Mouse (Mus musculus): ENCODE results near the gene Zfp217. TPM values are rescaled to one million over a fixed set of nuclear protein-coding genes. Genes with fewer than 3 reads are reported as not detected.

The Zfp217 gene
- total RNA-seq, 2 experiments from 2014 or later, result 75.7 to 169 TPM

DNA sequence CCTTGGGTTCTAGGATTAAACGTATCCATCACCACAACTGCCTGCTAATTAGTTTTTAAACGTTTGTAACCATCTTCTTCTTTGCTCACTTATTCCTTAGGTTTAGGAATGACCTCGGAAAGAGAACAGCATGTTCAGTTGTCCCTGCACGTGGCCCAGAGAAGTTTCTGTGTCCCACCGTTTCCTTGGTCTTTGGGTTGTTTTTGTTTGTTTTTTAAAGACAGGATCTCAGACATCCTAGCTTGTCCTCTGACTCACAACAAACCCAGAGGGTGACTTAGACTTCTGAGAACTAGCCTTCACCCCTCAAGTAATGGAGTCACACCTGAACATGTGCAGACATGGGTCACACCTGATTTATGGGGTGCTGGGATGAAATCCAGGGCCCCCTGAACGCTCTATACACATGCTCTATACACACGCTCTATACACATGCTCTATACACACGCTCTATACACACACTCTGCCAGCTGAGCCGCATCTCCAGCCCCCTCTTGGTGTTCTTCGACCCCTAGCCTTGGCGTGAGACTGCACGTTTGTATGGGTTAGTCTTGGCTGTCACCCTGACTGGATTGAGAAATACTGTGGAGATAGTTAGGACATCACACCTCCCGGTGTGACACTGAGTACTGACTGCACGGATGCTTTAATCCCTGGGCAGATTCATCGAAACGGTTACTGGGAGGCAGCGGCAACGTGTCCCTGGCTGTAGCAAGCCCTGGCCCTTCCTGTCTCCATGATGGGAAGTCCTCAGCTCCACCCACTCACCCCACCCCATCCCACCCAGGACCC lies 16.0 kb upstream of the Zfp217 start:
- ATAC-seq (replicated peaks; ENCODE audit: low FRiP score, poor library complexity, severe bottlenecking), result no peak

DNA sequence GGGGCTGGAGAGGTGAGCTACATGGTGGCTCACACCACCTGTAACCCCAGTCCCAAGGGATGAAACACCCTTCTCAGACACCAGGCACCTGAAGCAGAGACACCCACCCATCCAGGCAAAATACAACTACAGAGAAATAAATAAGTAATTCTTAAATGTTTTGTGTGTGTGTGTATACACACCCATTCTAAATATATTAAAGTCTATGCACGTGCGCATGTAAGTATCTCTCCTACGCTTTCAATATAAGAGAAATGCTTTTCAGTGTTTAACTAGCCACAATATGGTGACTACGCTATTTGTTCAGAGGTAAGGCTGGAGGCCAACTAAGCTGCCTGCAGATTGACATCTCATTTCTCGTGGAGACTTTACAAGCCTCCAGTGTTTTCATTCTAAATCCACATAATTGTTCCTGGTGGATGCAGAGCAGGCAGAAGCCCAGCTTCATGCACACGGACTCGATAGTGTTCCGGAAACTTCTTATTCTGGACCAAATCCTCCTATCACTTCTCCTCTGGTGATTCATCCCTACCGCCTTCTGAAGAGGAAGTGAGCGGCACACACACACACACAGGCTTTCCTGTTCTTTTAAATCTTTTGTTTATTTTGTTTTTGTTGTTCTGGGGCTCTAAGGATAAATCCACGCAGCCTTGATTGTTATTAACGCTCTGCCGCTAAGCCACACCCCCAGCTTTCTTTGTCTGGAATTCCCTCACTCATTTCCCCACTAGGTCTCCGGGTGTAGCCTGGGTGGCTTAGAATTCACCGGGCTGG lies 12.1 kb upstream of the Zfp217 start:
- no peak for ATAC-seq (replicated peaks; ENCODE audit: low FRiP score, poor library complexity, severe bottlenecking)

DNA sequence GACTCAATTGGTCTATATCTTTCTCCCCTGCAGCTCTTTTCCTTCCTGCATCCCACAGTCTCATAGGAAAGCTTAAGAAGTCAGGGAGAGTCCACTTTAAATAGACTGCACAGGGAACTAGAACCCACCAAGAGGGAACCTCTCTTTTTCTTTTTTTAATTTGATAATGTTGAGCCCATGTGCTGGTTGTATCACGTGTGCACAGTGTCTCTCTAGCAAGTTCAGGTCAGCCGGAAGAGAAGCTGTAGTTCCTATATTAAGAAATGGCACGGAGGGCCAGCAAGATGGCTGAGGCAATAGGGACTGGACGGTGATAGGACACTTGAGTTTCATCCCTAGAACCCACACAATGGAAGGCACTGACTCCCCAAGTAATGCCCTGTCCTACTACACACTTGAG lies 11.1 kb upstream of the Zfp217 start:
- ATAC-seq (replicated peaks; ENCODE audit: low FRiP score, poor library complexity, severe bottlenecking), result no peak

DNA sequence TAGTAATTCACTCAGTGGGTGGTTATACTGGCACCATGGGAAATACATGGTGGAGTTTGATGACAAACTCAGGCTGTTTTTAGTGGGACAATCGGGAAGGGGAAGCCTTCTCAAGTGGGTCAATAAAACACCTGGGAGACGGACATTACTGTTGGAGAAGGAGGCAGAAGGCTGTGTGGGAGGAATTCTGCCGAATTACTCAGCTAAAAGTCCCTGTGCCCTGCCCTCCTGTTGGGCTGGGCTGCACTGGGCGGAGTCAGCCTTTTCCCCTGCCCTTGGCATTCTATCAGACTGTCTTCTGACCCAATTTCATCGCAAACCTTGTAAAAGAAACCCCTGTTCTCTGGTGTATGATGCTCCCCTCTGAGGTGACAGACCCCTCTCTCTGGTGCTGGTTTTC lies 10.3 kb upstream of the Zfp217 start:
- ATAC-seq (replicated peaks; ENCODE audit: low FRiP score, poor library complexity, severe bottlenecking), result peak; percentile 85

DNA sequence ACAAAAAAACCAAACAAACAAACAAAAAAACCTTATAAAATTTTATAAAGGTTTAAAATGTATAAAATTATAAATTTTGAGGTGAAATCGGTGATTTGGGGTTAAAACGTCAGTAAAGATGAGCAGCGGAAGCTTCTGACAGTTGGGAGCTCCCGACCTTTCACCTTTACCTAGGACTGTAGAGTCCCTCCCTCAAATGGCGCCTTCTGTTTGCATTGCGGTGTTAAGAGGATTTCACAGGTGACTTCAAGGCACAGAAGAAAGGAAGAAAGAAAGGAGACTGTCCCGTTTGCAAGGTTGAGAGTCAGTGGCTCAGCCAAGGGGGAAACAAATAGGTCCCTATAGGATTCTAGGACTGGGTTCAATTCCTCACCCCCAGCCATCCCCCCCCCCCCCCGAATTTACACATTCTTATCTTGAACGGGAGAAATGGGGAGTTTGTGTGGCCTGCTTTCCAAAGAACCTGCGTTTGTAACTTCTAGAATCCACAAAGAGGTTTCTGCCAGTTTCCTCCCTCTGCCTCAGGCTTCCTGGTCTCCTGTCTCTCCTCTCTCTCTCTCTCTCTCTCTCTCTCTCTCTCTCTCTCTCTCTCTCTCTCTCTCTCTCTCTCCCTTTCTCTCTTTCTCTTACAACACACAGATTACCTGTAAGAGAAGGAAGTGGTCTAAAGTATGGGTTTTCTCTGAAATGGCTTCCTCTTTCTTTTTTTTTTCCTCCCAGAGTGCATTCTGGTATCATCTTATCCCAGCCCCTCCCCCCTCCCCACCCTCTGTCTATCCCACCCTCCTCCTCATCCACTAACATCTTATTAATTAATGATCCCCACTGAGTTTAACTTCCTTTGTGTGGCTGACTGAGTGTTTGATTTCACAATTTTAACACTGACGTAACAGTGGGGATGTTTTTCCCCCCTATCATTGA lies 9.6 kb upstream of the Zfp217 start:
- no peak for ATAC-seq (replicated peaks; ENCODE audit: low FRiP score, poor library complexity, severe bottlenecking)

DNA sequence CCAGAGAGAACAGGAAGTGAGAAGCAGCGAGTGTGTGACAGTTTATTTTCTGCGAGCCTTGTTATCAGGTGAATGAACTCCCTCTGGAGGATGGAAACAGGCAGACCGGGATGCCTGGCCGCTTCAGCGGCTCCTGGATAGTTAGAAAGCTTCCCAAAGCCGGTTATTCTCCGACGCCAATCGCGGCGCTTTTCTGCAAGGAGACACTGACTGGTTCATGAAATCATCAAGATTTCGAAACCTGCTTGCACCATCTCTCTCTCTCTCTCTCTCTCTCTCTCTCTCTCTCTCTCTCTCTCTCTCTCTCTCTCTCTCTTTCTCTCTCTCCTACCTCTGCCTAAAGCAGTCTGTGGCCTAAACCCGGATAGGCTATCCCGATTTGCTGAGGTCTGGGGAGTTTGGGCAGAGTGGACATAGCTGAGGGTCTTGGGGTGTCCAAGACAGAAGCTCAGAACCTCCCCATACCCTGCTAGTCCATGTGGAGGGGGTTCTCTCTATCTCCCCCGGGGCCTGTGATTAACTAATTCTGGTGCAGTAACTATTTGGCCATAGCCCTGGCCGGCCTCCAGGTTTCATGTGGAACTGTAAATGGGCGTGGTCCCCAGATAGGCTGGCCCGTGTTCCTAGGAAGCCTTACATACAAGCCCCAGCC lies 7.3 kb upstream of the Zfp217 start:
- peak; percentile 56 for ATAC-seq (replicated peaks; ENCODE audit: low FRiP score, poor library complexity, severe bottlenecking)

DNA sequence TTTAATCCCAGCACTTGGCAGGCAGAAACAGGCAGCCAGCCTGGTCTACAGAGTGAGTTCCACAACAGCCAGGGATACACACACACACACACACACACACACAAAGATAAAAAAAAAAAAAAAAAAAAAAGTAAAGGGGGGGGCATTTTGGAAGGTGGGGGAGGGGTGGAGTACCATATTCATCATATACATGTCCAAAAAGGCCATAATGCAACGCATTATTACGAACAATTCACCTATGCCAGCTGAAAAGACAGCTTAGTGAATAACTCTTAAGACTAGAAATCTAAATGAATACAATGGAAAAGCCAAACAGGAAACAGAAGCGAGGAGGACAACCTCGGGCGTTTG lies 6.8 kb upstream of the Zfp217 start:
- no peak for ATAC-seq (replicated peaks; ENCODE audit: low FRiP score, poor library complexity, severe bottlenecking)

DNA sequence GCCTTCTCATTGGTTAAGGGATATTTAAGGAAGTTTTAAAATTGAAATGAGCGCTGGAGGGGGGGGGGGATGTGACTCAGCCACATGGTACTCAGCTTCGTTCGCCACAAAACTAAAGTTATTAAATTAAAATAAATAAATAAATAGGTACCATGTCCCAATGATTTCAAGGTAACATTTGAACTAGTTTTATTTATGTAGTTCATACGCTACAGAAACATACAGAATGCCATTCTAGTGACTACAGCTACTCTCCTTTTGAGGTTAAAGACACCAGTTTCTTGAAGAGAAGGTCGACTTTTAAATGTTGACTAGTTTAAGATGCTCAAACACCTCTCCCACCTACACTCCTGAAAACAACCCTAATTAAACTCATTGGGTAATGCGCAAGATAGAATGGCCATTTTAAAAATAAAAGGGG lies 6.4 kb upstream of the Zfp217 start:
- ATAC-seq (replicated peaks; ENCODE audit: low FRiP score, poor library complexity, severe bottlenecking), result no peak

DNA sequence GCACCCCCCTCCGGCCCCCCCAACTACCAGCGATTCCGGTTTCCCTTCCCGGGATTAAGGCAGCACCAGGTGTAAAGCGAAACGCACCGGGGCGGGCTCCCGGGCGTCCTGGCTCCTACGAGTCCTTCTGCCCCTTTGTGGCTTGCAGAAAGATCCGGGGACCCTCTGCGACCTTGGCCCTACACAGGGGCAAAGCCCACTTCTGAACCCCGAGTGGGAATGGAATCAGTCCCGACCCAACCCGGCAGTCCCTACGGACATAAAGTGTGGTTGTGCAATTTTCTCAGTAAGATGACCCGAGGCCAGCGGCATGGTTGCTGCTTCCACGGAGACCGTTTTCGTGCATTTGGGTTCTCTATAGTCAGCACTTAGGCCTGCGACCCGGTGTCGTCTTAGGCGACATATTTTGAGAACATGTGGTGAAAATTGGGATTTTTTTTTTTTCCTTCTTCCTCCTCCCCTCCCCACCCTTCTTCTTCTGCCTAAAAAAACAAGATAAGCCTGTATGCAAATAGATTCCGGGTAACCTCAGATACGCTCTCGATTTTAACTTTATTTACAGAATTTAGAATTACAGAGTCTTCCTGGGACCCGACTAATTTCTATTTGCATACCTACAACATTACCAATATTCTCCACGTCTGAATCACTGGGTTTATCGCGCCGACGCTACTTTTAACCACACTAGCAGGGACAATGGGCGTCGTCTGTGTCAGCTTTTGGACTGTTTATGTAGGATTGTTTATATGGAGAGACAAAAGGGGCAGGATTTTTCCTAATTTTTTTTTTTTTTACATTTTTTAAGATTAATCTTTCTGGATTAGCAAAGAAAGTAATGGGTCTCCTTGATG lies 5.7 kb upstream of the Zfp217 start:
- ATAC-seq (replicated peaks; ENCODE audit: low FRiP score, poor library complexity, severe bottlenecking), result peak; percentile 30

DNA sequence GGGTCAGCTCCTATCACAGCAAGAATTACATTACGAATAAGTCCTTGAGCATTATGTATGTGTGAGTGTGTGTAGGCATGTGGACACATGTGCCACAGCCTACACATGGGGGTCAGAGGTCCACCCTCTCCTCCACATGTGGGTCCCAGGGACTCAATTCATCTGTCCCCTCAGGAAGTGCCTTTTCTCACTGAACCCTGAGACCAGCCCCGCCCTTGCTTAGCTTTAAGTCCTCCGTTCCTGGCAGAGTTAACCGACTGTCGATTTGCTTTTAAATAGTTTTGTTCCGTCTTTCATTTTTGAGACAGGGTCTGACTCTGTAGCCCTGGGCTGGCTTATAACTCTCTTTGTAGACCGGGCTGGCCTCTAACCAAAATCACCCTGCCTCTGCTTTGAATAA lies 5.0 kb upstream of the Zfp217 start:
- ATAC-seq (replicated peaks; ENCODE audit: low FRiP score, poor library complexity, severe bottlenecking), result 0 out of 2 replicates have a peak, but pooled peaks have one; percentile 22

DNA sequence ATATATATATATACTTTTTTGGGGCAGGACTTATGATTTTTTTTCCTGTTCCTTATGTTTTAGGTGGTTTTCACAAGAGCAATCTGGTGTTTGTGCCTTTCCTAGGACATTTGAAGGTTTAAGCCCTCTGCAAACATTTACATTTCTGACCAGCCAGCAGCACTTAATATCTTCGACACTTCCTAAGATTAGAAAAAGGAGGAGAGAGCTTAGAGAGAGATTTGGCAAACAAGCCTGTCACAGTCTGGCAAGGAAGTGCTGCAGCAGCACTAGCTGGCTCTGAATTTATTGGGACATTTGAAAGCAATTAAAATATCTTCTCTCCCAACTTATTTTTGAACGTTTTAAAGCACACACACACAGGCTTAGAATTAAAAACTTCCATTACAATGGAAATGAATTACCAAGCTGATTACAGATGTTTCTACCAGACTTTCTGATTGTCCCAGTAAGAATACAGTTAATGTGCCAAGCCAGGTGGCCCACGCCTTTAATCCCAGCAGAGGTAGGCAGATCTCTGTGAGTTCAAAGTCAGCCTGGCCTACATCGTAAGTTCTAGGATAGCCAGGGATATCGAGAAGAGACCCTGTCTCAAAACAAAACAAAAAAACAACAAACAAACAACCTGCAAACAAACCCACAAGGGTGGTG lies 4.3 kb upstream of the Zfp217 start:
- ATAC-seq (replicated peaks; ENCODE audit: low FRiP score, poor library complexity, severe bottlenecking), result no peak

DNA sequence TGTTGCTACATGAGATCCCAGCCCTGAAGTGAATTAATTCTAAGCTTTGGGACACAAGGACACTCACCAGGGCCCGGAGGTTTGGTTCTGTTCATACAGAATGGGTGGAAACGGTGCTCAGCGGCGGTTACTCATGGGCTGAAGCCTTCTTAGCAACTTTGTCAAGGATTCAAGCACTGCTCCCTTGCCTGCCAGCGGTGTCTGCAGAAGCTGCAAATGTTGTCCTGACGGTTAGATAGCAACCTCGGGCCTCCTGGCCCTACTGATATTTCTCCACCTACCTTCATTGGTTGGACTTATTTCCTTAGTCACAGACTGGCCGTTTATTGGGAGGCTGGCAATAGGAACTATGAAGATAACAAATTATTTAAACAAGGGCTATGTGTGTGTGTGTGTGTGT lies 3.6 kb upstream of the Zfp217 start:
- peak; percentile 75 for ATAC-seq (replicated peaks; ENCODE audit: low FRiP score, poor library complexity, severe bottlenecking)

DNA sequence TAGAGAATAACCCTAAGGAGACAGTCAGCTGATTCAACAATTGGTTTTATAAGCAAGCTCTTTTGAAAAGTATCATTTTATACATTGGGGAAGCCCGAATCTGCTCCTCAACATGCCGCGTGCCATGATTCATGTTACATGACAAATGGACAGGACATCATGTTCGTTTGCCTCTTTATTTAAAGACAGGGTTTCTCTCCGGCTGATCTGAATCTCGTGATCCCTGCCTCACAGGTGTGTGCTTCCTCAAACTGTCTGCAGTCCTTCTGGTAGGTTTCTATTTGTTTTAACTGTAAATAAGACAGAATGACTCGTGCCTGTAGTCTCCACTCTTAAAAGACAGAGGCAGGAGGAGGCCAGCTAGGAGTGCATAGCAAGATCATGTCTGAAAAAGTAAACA lies 925 bp upstream of the Zfp217 start:
- ATAC-seq (replicated peaks; ENCODE audit: low FRiP score, poor library complexity, severe bottlenecking), result no peak

DNA sequence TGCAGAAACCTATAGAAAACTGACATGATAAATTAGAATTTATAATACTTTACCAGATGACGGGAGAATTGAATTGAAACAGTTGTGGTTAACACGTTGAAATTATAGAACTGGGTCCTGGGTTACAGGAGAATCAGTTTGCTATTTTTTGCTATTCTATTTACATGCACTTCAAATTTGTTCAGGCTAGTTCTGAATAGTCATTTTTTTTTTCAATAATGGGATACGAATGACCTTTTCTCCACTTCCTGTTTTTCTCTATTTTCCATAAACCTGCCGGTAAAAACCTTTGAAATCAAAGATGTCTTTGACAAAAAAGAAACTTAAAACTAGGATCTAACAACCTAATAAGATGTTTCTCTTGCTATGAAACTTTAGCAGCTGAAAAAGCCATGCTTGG lies 733 bp downstream of the Zfp217 start:
- ATAC-seq (replicated peaks; ENCODE audit: low FRiP score, poor library complexity, severe bottlenecking), result no peak

DNA sequence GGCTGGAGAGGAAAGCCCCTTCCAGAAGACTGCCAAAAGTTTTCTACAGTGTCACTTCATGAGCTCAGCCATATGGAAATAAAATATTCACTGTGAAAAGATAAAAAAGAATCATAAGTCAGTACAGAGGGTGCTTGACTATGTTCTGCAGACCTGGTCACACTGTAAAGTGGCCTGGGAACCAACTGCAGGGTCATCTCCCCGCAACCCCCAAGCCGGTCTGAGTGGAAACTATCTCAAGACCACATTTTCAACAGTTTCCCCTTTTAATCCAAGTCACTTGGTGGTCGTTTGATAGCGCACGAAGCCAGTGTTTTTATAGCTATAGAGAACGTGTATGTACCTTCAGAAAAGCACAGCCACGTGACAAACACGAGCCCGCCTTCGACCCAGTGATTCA lies 3.6 kb downstream of the Zfp217 start:
- ATAC-seq (replicated peaks; ENCODE audit: low FRiP score, poor library complexity, severe bottlenecking), result no peak

DNA sequence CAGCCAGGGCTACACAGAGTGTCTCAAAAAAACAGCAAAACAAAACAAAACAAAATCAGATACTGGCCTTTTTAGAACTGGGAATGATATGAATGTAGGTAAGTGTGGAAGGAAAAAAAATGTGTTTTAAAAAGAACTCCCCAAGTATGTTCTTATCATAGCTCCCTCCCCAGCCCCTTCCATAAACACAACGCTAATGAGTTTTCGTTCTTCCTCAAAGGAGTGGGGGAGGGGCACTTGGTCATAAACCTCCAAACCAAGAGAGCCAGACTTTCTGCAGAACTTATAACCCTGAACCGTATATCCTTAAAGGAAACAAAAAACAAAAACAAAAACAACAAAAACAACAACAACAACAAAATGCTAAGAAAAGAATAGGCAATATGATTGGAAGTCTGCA lies 4.0 kb downstream of the Zfp217 start:
- ATAC-seq (replicated peaks; ENCODE audit: low FRiP score, poor library complexity, severe bottlenecking), result no peak

DNA sequence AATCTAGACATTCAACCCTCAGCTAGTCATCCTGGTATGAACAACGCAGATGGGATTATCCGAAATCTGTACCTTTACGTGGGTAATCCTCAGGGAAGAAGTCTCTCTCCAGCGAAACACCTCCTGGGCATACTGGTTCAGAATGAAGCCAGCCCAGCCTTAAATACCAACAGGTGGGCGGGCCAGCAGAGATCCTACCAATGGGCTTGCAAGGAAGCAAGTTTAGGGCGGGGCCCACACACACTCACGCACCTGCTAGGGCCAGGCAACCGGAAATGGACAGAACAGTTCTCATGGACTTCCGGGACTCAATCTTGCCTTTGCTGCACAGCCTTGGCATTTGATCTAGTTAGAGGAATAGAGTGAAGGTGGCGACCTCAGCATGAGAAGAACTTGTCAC lies 5.4 kb downstream of the Zfp217 start:
- ATAC-seq (replicated peaks; ENCODE audit: low FRiP score, poor library complexity, severe bottlenecking), result peak; percentile 45; the same call in 1 of the 2 replicates

DNA sequence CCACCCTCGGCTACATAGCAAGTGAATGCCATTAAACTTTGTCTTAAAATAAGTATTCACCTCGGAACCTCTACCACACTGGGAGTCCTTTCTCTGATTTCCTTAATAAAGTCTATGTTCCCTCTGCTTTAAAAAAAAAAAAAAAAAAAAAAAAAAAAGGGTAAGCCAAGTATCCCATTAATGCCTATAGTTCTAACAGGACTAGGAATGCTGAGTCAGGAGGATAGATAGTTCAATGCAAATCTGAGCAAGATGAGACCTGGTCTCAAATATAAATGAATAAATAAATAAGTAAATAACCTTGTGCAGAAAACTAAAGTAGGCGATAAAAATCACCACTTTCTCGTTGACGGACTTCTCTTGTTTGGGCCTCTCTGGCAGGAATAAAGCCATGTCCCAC lies 6.4 kb downstream of the Zfp217 start:
- ATAC-seq (replicated peaks; ENCODE audit: low FRiP score, poor library complexity, severe bottlenecking), result no peak

Measured in erythroblast, adult 5-6 weeks (primary cell).